Mouse (Mus musculus): ENCODE measurements at regions not wholly inside any gene's neighbourhood (a gene's known extent, or its start where the extent isn't known, plus 50 kb on each side); places are given as distances from the start of the nearest gene placed in this dataset.

DNA sequence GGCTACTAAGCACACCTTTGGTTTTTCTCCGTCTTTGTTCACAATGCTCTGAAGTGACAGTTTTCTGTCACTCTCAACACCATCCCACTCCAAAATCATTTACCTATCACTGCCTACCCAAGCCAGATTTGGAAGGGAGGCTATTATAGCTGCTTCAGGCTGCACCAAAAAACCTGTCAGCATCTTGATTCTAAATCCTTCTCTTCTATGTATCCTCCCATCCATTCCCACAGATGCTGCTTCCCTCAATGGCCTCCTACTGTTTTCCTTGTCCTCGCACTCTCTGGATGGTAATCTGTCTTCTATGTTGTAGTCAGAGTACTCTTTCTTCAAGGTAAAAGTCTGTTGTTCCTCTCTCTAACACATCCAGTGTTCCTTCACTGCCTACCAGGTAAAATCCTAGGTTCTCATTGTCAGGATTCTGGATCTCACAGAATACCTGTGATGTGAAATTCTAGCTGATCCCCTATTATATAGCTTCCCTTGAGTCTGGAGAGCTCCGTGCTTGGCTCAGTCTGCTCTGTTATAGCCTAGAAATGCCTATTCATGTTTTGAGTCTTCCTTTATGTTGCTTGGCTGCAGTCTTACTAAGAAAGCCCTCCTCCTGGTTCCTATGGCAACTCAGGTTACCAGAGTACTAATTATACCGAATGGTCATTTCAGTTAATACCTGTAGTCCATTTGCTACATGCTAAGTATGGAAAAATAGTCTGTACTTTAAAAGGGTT, 156.5 kb downstream of the Emp1 start:
- ATAC-seq (ENCODE audit: extremely low read depth, insufficient number of reproducible peaks, low FRiP score, poor library complexity, severe bottlenecking): no peak

DNA sequence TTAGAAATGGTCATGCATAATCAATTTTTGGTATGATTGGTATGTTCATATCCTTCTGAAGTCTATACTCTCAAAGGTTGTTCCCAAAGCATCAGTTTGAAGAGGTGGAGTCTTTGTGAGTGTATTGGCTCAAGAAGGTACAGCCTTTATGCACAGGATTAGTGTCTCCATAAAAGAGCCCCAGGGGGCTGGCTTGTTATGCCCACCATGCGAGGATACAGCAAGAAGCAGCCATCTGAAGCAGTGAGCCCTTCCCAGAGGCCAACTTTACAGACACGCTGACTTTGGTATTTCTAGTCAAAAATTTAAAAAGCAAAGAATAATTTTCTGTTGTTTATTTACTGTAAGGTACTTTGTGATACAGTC, 157.1 kb downstream of the Emp1 start:
- ATAC-seq (ENCODE audit: extremely low read depth, insufficient number of reproducible peaks, low FRiP score, poor library complexity, severe bottlenecking): no peak

DNA sequence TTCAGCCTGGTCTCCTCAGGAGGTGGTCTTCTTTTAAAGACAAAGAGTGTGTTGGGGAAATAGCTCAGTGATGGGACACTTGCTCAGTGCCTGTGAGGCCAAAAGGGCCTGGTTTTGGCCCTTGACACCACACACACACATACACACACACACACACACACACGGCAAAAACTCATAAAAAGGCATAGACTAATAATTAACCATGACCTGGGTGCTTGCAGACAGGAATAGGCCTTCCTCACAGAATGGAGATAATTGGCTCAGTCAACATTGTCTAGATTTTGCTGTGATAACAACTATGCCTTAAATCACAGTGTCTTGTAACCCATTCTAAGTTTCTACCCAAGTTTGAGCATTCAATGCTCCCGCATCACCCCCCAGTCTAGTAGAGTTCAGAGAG, 158.5 kb downstream of the Emp1 start:
- ATAC-seq (ENCODE audit: extremely low read depth, insufficient number of reproducible peaks, low FRiP score, poor library complexity, severe bottlenecking): no peak

DNA sequence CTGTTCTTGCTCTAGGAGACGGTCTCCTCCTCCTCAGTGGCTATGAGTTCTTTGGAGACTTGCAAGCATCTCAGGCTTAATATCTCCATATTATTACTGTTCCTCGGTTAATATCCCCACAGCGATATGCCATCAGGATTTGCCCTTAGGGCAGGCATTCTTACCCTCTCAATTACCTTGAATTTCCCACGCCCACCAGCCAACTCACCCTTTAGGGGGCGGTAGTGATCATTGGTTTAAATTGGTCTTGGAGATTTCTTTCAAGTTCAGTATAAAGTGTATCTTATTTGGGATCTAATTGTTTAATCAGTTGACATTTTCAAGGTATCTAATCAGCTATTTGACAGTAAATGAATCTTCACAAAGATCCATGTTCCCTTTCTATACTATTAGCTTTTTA, 162.5 kb downstream of the Emp1 start:
- ATAC-seq (ENCODE audit: extremely low read depth, insufficient number of reproducible peaks, low FRiP score, poor library complexity, severe bottlenecking): no peak

DNA sequence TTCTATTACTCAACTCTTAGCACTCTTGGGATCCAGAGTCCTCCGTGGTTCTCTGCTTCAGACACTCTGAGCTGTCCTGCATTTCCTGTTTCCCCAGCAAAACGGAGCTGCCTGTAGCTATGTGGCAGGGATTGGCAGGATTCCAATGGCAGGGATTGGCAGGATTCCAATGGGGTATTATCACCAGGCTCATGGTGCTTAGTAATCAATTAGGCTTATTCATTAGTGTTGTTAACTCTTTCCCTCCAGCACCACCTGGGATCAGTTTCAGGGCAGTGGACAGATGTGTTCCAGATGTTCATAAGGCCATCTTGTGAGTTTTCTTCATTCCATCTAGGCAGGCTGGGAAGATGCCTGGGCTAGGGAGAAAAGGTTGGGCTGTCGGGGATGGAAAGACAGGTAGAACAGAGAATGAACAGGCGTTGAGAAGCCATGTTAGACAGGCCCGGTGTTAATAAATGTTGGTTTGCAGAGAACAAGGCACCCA, 163.5 kb downstream of the Emp1 start:
- no peak for ATAC-seq (ENCODE audit: extremely low read depth, insufficient number of reproducible peaks, low FRiP score, poor library complexity, severe bottlenecking)

DNA sequence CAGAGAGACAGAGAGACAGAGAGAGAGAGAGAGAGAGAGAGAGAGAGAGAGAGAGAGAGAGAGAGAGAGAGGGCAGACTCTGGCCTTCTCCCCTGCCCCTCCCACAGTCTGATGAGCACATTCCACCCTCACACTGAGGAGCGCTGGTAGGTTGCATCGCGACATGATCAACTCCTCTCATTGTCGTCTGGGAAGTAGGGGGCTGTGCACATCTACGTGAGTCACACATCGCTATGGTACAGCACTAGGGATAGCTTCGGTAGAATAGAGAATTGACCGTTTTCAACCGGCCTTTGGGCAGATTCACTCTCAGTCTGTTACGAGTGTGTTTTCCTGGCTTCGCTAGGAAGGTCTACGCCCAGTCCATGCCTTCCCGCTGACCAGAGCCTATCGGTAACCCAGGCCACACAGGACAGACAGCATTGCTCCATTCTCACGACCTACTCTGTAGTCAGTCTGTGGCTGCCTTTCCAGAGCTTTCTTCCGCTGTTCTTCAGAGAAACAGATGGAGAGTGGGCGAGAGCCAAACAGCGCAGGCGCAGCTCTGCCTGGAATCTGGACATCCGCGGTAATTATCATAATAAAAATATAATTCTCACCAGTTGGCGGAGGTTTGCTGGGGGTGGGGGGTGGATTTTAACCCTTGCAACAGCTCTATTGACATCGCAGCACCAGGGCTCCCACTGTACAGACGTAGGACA, 164.3 kb downstream of the Emp1 start:
- no peak for ATAC-seq (ENCODE audit: extremely low read depth, insufficient number of reproducible peaks, low FRiP score, poor library complexity, severe bottlenecking)

DNA sequence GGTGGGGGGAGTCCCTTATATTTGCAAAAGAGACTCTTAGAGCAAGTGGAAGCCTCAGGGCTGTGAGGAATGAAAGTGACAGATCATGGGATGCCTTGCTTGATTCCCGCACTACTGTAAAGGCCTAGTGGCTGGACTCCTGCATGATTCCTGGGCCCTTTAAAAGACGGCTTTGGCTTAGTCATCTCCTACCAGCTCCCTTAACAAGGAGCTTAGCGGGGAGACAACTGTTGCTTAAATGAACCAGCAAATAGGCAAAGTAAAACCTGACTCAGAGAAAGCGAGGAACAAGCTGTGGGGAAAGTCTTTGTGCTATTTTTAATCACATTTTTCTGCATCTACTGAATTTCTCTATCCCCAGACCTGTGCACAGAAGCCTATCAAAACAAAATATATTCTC, 165.5 kb downstream of the Emp1 start:
- ATAC-seq (ENCODE audit: extremely low read depth, insufficient number of reproducible peaks, low FRiP score, poor library complexity, severe bottlenecking): no peak

DNA sequence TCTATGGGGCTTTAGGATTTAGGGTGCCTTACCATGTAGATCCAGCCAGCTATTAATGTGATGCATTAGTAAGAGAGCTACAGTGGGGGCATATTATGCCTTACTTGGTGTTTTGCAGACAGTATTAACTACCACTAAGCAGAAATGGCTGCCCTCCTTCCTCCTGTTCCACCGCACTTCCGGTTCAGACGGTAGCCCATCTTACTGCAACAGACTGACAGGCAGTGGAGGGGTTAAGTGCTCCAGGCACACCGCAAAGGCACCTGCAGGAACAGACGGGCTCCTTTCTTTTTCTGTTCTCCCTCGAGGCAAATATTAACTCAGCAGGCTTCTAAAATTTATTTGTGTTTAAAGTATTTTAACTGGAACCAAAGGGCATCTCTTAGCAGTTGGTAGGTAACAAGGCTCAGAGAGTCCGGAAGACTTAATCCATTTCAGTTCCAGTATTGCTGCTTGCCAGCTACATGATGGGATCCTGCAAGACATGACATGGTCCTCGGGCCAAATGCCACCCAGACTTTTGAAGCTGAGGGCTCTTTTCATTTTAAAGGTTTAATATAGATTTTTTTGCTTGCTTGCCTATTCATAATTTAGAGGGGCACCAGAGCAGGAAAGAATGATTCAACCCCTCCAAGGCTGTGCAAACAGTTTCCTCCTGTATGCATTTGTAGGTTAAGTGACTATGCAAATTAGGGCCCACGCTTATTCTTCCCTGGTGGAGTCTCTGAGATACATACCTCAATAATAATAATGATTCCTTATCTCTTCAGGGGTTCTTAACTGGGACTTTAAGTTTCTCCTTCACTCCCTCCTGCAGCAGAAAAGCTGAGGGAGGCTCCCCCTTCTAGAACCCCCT, 177.7 kb downstream of the Emp1 start:
- no peak for ATAC-seq (ENCODE audit: extremely low read depth, insufficient number of reproducible peaks, low FRiP score, poor library complexity, severe bottlenecking)

DNA sequence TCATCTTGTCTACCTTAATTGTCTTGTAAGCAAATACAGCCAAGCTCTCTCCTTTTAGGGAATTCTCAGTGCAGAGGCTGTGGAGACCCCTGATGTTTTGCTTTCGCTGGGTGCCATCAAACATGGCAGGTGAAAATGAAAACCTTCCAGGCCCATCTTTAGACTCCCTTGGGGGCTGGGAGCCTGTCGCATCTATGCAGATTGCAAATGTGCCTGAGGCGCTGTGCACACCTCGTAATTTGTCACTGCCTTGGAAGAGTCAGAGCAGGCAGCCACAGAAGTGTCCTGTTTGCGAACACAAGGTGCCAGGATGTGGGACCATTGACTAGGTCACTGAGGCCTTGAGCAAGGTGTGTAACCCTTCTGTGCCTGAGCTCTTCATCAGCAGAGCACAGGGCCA, 179.2 kb downstream of the Emp1 start:
- no peak for ATAC-seq (ENCODE audit: extremely low read depth, insufficient number of reproducible peaks, low FRiP score, poor library complexity, severe bottlenecking)

DNA sequence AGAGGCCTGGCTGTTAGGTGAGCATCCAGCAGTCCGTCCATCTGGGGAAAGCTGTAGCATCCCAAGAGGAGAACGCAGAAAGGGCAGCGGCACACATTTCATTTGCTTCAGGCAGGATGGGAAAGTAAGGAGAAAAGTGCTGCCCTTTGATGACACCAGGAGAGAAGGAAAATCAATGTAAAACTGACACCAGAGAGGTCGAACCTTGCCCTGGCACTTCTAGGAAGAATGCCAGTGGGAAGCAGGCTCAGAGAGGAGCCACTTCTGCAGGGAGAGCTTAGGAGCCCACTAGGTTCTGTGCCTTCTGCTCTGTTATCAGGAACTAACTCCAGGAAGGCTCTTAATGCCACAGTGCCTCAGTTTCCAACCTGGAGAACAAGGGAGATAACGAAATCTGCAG, 180.0 kb downstream of the Emp1 start:
- ATAC-seq (ENCODE audit: extremely low read depth, insufficient number of reproducible peaks, low FRiP score, poor library complexity, severe bottlenecking): no peak

DNA sequence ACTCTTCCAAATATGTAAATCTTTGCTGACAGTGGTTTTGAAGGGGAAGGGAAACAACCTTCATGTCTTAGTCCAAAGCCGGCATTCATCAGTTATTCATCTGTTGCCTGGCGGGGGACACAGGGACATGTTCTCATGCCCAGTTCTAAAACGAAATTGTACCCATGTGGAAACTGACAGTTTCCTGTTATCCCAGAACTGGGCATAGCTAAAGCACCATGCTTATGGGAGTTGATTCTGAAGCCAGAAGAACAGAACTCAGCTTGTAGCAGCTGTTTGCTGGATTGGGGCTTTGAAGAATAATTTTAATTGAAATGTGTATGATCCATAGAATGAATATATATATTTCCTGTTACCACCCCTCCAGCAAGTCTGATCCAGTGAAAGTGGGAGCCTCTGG, 181.0 kb downstream of the Emp1 start:
- no peak for ATAC-seq (ENCODE audit: extremely low read depth, insufficient number of reproducible peaks, low FRiP score, poor library complexity, severe bottlenecking)

DNA sequence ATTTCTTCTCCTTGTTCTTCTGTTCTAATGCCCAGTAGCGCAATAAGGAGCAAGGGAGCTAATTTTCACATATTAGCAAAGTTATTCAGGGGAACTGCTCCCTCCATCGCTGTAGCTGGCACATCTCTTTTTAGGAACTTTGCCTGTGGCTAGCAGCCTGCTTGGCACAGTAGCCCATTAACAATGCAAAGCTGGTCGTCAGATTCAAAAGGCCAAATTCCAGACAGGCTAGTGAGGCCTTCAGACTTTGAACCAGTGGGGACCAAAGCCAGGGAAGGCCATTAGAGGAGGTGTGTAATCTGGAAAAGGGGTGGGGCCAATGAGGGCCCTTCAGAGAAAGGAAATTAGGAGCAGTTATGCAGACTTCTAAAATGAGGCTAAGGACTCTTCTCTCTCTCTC, 181.5 kb downstream of the Emp1 start:
- ATAC-seq (ENCODE audit: extremely low read depth, insufficient number of reproducible peaks, low FRiP score, poor library complexity, severe bottlenecking): no peak

DNA sequence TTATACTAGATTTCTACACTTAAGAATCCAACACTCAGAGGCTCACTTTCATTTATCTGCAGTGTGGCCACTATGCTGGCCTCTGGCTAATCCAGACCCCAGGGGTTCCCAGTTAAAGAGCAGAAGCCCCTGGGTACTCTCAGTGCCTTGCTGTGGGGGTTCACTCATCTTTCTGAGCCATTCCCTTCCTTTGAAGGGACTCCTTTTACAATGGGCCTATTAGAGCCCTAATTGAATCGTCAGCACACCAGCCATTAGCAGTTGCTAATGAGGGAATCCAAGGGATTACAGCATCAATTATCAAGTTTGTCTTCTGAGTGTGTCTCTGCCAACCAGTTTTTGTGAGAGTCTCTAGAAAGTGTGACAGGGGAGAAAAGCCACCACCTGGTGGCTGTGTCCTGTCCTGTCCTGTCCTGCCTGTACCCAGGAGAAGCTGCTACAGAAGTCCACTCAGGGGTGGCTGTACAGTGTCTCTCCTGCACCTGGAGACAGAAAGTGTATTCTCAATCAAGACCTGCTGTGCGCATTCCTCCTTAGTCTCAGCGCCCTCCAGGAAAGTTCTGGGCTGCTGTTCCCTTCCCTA, 188.1 kb downstream of the Emp1 start:
- ATAC-seq (ENCODE audit: extremely low read depth, insufficient number of reproducible peaks, low FRiP score, poor library complexity, severe bottlenecking): no peak

DNA sequence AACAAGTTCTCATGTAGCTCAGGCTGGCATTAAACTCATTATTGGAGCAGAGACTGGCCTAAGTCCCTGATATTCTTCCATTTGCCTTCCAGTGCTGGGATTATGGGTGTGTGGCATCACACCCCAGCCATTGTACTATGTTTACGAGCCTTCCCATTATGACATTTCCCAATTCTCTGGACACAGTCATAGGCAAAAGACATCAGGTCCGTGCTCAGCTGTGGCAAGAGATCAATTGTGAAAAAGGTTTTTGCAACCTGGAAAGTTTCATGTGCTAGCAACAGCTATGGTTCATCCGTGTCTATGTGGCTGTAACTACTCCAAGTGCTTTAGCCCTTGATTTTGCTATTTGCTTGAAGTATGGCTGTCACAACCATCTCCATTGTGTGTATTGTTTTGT, 190.1 kb downstream of the Emp1 start:
- ATAC-seq (ENCODE audit: extremely low read depth, insufficient number of reproducible peaks, low FRiP score, poor library complexity, severe bottlenecking): no peak

DNA sequence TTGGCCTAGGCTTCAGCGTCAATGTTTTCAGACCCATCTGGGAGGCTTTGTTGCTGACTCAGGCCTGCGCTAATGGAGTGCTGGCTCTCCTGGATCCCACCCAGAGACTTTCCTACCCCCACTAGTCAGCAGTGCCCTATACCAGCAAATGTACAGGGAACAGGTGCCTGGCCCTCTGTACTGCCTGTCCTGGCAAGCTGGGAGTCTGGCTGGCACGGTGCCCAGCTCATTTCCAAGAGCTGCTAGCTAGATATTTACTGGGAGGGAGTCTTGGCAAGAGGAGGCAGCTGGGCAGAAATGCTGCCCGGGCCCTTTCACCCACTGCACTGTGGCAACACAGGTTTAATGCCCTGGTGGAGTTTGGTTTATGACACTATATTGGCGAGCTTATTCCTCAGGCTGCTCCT, 197.2 kb downstream of the Emp1 start:
- ATAC-seq (ENCODE audit: extremely low read depth, insufficient number of reproducible peaks, low FRiP score, poor library complexity, severe bottlenecking): no peak

DNA sequence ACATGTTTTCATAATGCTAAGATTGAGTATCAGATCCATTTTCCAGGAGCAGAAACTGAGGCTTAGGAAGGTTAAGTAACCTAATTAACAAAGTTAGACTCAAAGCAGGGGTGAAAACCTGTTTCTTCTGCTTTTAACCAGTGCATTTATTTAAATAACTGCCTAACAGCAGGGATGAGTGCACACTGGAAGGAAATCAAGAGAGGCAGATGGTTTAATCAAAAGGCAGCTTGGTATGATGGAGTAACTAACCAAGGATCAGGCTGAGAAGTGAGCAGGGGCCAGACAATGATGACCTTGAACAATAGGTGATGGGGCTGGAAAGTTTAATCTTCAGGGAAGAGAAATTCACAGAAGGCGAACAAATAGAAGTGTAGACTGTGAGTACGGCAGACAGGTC, 199.9 kb downstream of the Emp1 start:
- no peak for ATAC-seq (ENCODE audit: extremely low read depth, insufficient number of reproducible peaks, low FRiP score, poor library complexity, severe bottlenecking)

DNA sequence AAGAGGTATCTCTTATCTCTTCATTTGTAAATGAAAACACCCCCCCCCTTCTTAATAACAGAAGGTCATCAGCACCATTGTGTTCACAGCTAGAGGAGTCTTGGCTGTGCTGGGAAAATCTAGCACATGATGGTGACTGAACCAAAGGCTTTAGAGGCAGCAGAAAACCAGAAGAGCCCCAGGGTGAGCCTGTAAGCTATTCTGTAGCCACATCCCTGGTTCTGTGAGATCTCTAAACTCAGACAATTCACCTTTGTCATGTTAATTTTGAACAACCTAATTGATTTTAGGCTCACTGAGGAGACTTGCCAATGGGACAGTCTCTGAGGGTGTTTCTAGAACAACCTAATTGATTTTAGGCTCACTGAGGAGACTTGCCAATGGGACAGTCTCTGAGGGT, 201.4 kb downstream of the Emp1 start:
- no peak for ATAC-seq (ENCODE audit: extremely low read depth, insufficient number of reproducible peaks, low FRiP score, poor library complexity, severe bottlenecking)

DNA sequence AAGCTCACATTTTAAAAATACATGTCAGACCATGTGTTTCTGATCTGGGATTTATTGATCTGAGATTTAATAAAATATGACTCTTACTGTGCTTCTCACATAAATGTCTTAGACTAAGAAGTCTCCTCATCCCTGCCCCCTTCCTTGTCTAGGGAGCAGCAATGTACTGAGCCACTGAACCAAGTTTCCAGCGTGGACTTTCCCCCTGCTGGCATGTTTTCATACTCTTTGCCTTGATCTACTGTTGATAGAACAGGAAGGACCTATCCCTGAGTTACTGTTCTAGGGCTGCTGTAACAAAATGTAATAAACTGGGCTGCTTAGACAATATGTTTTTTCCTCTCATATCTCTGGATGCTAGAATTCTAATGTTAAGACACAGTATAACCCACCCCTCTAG, 206.7 kb downstream of the Emp1 start:
- no peak for ATAC-seq (ENCODE audit: extremely low read depth, insufficient number of reproducible peaks, low FRiP score, poor library complexity, severe bottlenecking)

DNA sequence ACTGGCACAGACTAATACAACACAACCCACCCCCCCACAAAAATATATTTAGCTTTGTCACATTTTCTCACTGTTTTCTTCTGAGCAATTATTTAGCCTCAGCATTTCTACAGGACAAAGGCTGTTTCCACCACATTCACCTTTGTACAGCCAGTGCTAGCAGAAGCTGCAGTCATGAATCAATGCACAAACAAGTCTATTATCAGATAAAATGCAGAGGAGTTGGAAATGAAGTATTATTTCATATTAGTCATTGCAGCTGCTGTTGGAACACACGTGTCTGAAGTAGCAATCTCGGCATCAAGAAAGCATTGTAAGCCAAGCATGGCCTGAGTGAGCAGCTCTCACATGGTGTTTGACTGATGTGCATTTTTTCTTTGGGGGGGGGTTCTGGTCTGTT, 212.9 kb downstream of the Emp1 start:
- ATAC-seq (ENCODE audit: extremely low read depth, insufficient number of reproducible peaks, low FRiP score, poor library complexity, severe bottlenecking): no peak

DNA sequence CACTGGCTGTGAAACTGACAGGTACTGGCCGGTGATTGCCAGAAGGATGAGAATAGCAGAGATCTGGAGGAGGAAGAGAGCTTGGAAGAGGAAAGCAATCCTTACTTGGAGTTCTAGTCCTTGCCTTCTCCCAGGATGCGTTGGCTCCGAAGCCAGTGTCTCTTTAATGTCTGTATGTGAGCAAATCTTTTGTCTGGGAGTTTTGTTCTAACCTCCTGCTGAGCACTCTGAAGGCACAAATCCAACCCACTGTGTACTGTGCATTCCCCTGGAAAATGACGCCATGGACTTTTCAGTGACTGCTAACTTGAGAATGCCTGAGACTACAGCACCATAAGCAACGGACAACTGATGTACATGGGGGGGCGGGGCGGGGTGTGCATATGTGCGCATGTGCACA, 216.4 kb downstream of the Emp1 start:
- ATAC-seq (ENCODE audit: extremely low read depth, insufficient number of reproducible peaks, low FRiP score, poor library complexity, severe bottlenecking): no peak

All from neutrophil, adult 5-6 weeks (primary cell).